Mouse (Mus musculus) hindbrain, embryonic 11.5 days (tissue): ENCODE results near the gene Wdr31. TPM values are rescaled to one million over a fixed set of nuclear protein-coding genes. Genes with fewer than 3 reads are reported as not detected.

ENCODE experiments used
- ATAC-seq: fragments of 200-750 bp; cut with Nextera tagmentation; 2 replicates; pipeline ENCODE4 v1.8.0; 2017; ENCODE audit warnings: mild to moderate bottlenecking, moderate TSS enrichment, moderate library complexity; ENCODE audit not compliant: low FRiP score
- DNase-seq: peaks from one replicate; pipeline ENCODE4 v3.0.0-alpha.2; 2015; ENCODE audit warnings: low spot score
- H3K27ac ChIP-seq: fragments of 300-500 bp; sonication (generic); 2 replicates; pipeline ENCODE4 v1.5.1; 2014; ENCODE audit warnings: mild to moderate bottlenecking, low read depth, low read length
- H3K27me3 ChIP-seq: fragments of 300-500 bp; sonication (generic); 2 replicates; pipeline ENCODE4 v1.6.1; 2014; ENCODE audit warnings: mild to moderate bottlenecking, low read length, moderate library complexity, mixed read lengths; ENCODE audit not compliant: control insufficient read depth, insufficient read depth
- H3K36me3 ChIP-seq: fragments of 300-500 bp; sonication (generic); 2 replicates; pipeline ENCODE4 v1.6.1; 2014; ENCODE audit warnings: mild to moderate bottlenecking, low read length, moderate library complexity, mixed read lengths; ENCODE audit not compliant: control insufficient read depth, insufficient read depth
- H3K4me1 ChIP-seq: fragments of 300-500 bp; sonication (generic); replicated peaks from 2 replicates; pipeline ENCODE4 v1.6.1; 2014; ENCODE audit warnings: low read length, mixed read lengths; ENCODE audit not compliant: control insufficient read depth, insufficient read depth
- H3K4me2 ChIP-seq: fragments of 300-500 bp; sonication (generic); replicated peaks from 2 replicates; pipeline ENCODE4 v1.6.1; 2014; ENCODE audit warnings: mild to moderate bottlenecking, low read depth, low read length
- H3K4me3 ChIP-seq: fragments of 300-500 bp; sonication (generic); 2 replicates; pipeline ENCODE4 v1.5.1; 2014; ENCODE audit warnings: low read depth, low read length
- H3K9ac ChIP-seq: fragments of 300-500 bp; sonication (generic); 2 replicates; pipeline ENCODE4 v1.6.1; 2014; ENCODE audit warnings: low read depth, low read length
- H3K9me3 ChIP-seq: fragments of 300-500 bp; sonication (generic); 2 replicates; pipeline ENCODE4 v1.6.1; 2016; ENCODE audit warnings: low read length; ENCODE audit not compliant: control insufficient read depth
- WGBS: fragments of 180-500 bp; shearing (Covaris S2); extraction: QIAGEN DNeasy Blood & Tissue Kit; methylation state at CpG from one replicate; pipeline ENCODE4 v1.1.7; 2014; 5-methylcytosine and 5-hydroxymethylcytosine counted together
- polyA plus RNA-seq: library from polyadenylated mRNA; unstranded; fragments of >200 nt; fragmentation: Nextera tagmentation; extraction: Ambion mirVana; gene quantifications from 2 replicates; pipeline ENCODE4 v1.2.1, GENCODE M21; 2014

Gene Wdr31
- polyA plus RNA-seq, 1 experiment from 2014 or later: 6.9 TPM

- WGBS: 82% methylated on average over 2 of the region's 2 CpGs
- no peak overlapping the region for H3K27ac ChIP-seq
- ATAC-seq: no peak
- peaks cover 2% of the 10 kb centered on the region; the same call in 1 of the 2 replicates for H3K4me1 ChIP-seq
- no peaks in the 10 kb centered on the region for H3K9me3 ChIP-seq
- H3K27me3 ChIP-seq: peaks cover 14% of the 10 kb centered on the region
- H3K36me3 ChIP-seq: no peaks in the 10 kb centered on the region
- H3K4me3 ChIP-seq: no peak overlapping the region
- no peak for DNase-seq
- no peak overlapping the region for H3K4me2 ChIP-seq
- no peak overlapping the region for H3K9ac ChIP-seq
Observed at GRCm38 (mm10) chr4:62475131-62475530, 4.4 kb upstream of the Wdr31 start.

- DNase-seq (no peak), ATAC-seq (no peak)
- H3K9ac ChIP-seq: no peak overlapping the region
- H3K36me3 ChIP-seq: no peaks in the 10 kb centered on the region
- H3K4me3 ChIP-seq: no peak overlapping the region
- H3K27ac ChIP-seq: no peak overlapping the region
- H3K4me2 ChIP-seq: no peak overlapping the region
- no peaks in the 10 kb centered on the region for H3K4me1 ChIP-seq
- no peaks in the 10 kb centered on the region for H3K27me3 ChIP-seq
- no peaks in the 10 kb centered on the region for H3K9me3 ChIP-seq
- 100% methylated on average over 2 of the region's 2 CpGs for WGBS
Observed at GRCm38 (mm10) chr4:62472071-62472470, 1.4 kb upstream of the Wdr31 start.

DNA sequence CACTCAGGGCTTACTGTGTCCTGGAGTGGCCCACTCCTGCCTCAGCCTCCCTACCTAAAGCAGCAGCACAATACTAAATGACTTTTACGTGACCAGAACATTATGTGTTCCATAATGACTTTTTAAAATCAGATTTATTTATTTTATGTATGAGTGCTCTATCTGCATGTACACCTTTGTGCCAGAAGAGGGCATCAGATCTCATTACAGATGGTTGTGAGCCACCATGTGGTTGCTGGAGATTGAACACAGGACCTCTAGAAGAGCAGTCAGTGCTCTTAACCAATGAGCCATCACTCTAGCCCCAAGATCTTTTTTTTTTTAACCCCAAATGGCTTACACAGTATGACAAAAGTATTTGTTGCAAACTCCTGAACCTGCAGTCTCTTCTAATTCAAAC, 2.5 kb downstream of the Wdr31 start:
- no peak overlapping the region for H3K27ac ChIP-seq
- H3K36me3 ChIP-seq: no peaks in the 10 kb centered on the region
- H3K4me1 ChIP-seq: no peaks in the 10 kb centered on the region
- DNase-seq: no peak
- ATAC-seq: no peak
- 86% methylated on average over 1 of the region's 1 CpGs for WGBS
- no peak overlapping the region for H3K4me3 ChIP-seq
- H3K4me2 ChIP-seq: no peak overlapping the region
- no peaks in the 10 kb centered on the region for H3K27me3 ChIP-seq
- no peaks in the 10 kb centered on the region for H3K9me3 ChIP-seq
- no peak overlapping the region for H3K9ac ChIP-seq

- Histone ChIP-seq H3K4me3 (no peak overlapping the region), H3K4me2 (no peak overlapping the region), H3K27ac (no peak overlapping the region), H3K4me1 (no peaks in the 10 kb centered on the region), H3K9ac (no peak overlapping the region), H3K36me3 (no peaks in the 10 kb centered on the region), H3K9me3 (no peaks in the 10 kb centered on the region), H3K27me3 (no peaks in the 10 kb centered on the region)
- DNase-seq: no peak
- ATAC-seq: no peak
- 87% methylated on average over 2 of the region's 2 CpGs for WGBS
Observed at GRCm38 (mm10) chr4:62463124-62463523, 7.6 kb downstream of the Wdr31 start.

- no peaks in the 10 kb centered on the region for H3K27me3 ChIP-seq
- H3K27ac ChIP-seq: no peak overlapping the region
- no peaks in the 10 kb centered on the region for H3K36me3 ChIP-seq
- no peaks in the 10 kb centered on the region for H3K9me3 ChIP-seq
- H3K4me1 ChIP-seq: no peaks in the 10 kb centered on the region
- DNase-seq (no peak), ATAC-seq (no peak)
- no peak overlapping the region for H3K9ac ChIP-seq
- H3K4me3 ChIP-seq: no peak overlapping the region
- H3K4me2 ChIP-seq: no peak overlapping the region
- 92% methylated on average over 8 of the region's 8 CpGs for WGBS
Observed at GRCm38 (mm10) chr4:62460348-62460747, 10.3 kb downstream of the Wdr31 start.

DNA sequence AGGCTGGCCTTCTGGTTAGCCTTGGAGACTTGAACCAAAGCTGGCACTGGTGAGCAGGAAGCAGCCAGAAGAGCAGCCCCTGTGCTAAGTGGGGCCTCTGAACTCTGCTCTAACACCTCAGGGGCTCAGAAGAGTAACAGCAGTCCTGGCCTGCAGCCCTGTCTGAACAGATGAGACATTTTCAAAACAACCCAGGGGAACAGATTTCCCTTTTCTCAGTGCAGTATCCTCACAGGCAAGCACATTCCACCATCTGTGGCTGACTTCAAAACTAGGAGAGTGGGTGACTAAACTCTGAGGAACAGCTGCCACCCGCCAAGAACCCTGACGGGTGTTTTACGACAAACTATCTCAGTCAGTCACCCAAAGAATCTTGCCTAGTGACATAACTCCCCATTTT, 11.6 kb downstream of the Wdr31 start:
- no peak for DNase-seq
- Histone ChIP-seq H3K9ac (no peak overlapping the region), H3K27ac (no peak overlapping the region), H3K27me3 (no peaks in the 10 kb centered on the region), H3K4me3 (no peak overlapping the region), H3K9me3 (no peaks in the 10 kb centered on the region), H3K4me2 (no peak overlapping the region), H3K4me1 (no peaks in the 10 kb centered on the region), H3K36me3 (no peaks in the 10 kb centered on the region)
- WGBS: 98% methylated on average over 3 of the region's 3 CpGs
- ATAC-seq: no peak

DNA sequence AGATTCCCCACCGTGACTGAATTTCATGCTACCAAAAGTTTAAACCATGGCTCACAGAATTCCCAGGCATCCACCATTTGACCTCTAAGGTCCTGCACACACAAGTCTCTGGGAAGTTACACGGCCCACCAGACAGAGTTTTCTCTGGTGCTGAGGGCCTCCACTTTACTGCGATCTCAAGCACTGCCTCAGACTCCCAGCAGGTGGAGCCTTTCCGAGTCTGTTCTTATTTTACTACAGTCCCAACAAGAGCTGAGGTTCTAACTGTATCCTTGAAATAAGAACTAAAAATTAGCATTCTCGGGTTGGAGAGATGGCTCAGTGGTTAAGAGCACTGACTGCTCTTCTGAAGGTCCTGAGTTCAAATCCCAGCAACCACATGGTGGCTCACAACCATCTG, 15.7 kb downstream of the Wdr31 start:
- H3K27me3 ChIP-seq: no peaks in the 10 kb centered on the region
- WGBS: 69% methylated on average over 5 of the region's 5 CpGs
- H3K4me1 ChIP-seq: no peaks in the 10 kb centered on the region
- H3K36me3 ChIP-seq: no peaks in the 10 kb centered on the region
- ATAC-seq (peak; percentile 22; the same call in 1 of the 2 replicates), DNase-seq (peak; percentile 44)
- no peaks in the 10 kb centered on the region for H3K9me3 ChIP-seq
- H3K4me3 ChIP-seq: no peak overlapping the region
- no peak overlapping the region for H3K27ac ChIP-seq
- H3K4me2 ChIP-seq: no peak overlapping the region
- no peak overlapping the region for H3K9ac ChIP-seq

- no peak overlapping the region for H3K27ac ChIP-seq
- no peak overlapping the region for H3K4me2 ChIP-seq
- no peaks in the 10 kb centered on the region for H3K9me3 ChIP-seq
- 83% methylated on average over 4 of the region's 4 CpGs for WGBS
- H3K9ac ChIP-seq: no peak overlapping the region
- no peaks in the 10 kb centered on the region for H3K27me3 ChIP-seq
- ATAC-seq (no peak), DNase-seq (no peak)
- no peaks in the 10 kb centered on the region for H3K36me3 ChIP-seq
- no peaks in the 10 kb centered on the region for H3K4me1 ChIP-seq
- no peak overlapping the region for H3K4me3 ChIP-seq
Observed at GRCm38 (mm10) chr4:62440986-62441385, 29.7 kb downstream of the Wdr31 start.

DNA sequence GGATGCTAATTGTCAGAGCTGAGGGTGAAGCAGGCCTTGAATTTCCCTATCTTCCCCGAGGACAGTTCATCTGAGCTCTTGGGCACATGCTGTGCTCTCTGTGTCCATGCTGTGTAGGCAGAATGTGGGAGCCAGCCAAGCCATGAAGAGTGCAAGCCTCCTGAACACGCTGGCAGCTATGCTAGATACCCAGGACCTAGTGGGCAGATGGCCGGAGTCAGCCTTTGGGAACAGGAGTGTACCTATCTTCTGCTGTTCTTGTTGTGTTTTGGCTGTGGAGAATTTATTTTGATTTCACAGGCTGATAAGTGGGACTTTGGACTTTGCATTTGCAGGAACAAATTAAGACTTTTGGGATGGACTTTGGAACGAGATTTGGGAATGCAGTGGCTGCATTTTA, 30.2 kb downstream of the Wdr31 start:
- no peak for DNase-seq
- no peak overlapping the region for H3K4me2 ChIP-seq
- no peaks in the 10 kb centered on the region for H3K27me3 ChIP-seq
- H3K4me3 ChIP-seq: no peak overlapping the region
- H3K4me1 ChIP-seq: no peaks in the 10 kb centered on the region
- no peaks in the 10 kb centered on the region for H3K9me3 ChIP-seq
- no peaks in the 10 kb centered on the region for H3K36me3 ChIP-seq
- no peak overlapping the region for H3K9ac ChIP-seq
- 79% methylated on average over 4 of the region's 4 CpGs for WGBS
- no peak overlapping the region for H3K27ac ChIP-seq
- ATAC-seq: no peak
